Mouse (Mus musculus) embryonic stem cell, embryonic (primary cell): ENCODE measurements around the gene Snd1.

Source experiments
- CTCF ChIA-PET, 4 experiments: fragments of 300-600 bp in 2 of 4; fragments of 350-600 bp in 2 of 4; sonication (Branson Sonifier 250); formaldehyde crosslinking; loops; one replicate each; lab custom pipeline; 2022; ENCODE audit warnings: inconsistent platforms in 2 of 4; lab: Charles Lee
- POLR2A ChIA-PET, 4 experiments: fragments of 300-600 bp in 2 of 4; fragments of 350-600 bp in 2 of 4; sonication (Branson Sonifier 250); formaldehyde crosslinking; loops; one replicate each; lab custom pipeline; 2022; ENCODE audit warnings: antibody characterized with exemption in 4 of 4, inconsistent platforms in 1 of 4; lab: Charles Lee

Gene Snd1

DNA sequence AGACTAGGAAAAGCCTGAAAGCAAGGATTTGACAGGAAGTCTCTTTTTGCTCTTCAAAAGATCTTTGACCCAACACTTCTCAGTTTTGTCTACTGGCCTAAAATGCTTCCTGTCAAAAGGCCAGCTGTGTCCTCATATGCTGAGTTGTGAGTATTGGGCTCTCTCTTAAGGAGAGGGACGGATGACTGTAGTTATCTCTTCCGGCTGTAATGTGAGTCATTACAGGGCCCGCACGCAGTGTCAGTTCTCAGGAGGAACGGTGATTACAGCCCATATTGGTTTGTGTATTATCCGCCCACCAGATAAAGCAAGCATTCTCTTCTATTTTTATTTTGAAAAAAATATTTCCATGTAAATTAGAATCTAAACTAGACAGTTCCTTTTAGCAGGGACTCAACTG, 147.6 kb downstream of the Snd1 start:
- ChIA-PET POLR2A (interaction anchor here in 1 of 4 experiments (1.0 to 2.2 kb wide), 5 partner anchors 8 to 26 kb away, joined by 3 to 7 read pairs (median 4); no protein-coding TSS in a partner anchor), CTCF (no interaction called here)

- ChIA-PET POLR2A (interaction anchor here in 1 of 4 experiments (1.1 to 2.6 kb wide), 4 partner anchors 13 to 26 kb away, joined by 4 to 7 read pairs (median 6); no protein-coding TSS in a partner anchor), CTCF (no interaction called here)
Observed at GRCm38 (mm10) chr6:28622963-28623362, 148.0 kb downstream of the Snd1 start.

DNA sequence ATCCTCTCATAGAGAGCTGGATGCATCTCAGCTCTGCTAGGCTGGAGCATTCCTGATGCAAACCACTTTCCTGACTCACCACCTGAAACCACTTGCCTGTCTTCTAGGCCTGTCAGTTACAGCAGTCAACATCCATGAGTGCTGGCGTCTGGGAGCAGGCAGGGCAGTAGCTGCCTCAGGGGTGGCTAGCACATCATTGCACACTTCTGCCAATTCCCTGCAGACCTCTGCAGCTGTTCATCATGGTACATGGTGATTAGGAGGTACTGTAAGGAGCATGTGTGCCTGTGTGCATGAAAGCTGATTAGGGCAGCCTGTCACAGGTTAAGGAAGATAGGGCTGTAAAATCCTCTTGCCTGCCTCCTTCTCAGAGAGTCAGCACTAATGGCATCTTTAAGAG, 153.5 kb downstream of the Snd1 start:
- POLR2A ChIA-PET: interaction anchor here in 1 of 4 experiments (1.9 to 2.1 kb wide), 2 partner anchors 12 to 30 kb away, joined by 4 to 5 read pairs; no protein-coding TSS in a partner anchor
- CTCF ChIA-PET: no interaction called here

DNA sequence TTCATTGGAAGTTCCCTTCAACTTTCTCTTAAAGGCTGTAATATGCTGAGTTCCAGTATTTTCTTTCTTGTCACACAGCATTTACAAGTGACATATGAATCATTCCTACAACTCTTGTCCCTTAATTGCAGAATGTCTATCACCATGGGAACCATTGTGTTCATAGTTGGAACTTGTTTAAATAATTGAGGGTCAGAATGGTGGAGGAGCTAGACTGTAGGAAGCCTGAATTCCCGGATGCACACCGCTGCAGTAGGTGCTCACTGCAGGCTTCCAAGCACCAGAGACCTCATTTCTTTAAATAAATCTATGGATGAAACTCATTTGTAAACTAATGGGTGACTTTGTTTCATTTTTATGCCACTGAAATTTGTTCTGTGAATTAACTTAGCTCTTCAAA, 154.9 kb downstream of the Snd1 start:
- POLR2A ChIA-PET: interaction anchor here in 2 of 4 experiments (0.9 to 2.6 kb wide), 7 partner anchors 8 to 117 kb away, joined by 3 to 8 read pairs (median 4); no protein-coding TSS in a partner anchor
- CTCF ChIA-PET: no interaction called here

GRCm38 (mm10) chr6:28630926-28631325, 156.0 kb downstream of the Snd1 start:
- ChIA-PET CTCF (no interaction called here), POLR2A (interaction anchor here in 2 of 4 experiments (0.9 to 2.6 kb wide), 4 partner anchors 9 to 80 kb away, joined by 3 to 8 read pairs (median 4); no protein-coding TSS in a partner anchor)

- POLR2A ChIA-PET: interaction anchor here in 1 of 4 experiments (1.0 to 1.7 kb wide), 4 partner anchors 9 to 59 kb away, joined by 3 to 6 read pairs (median 4); no protein-coding TSS in a partner anchor
- CTCF ChIA-PET: no interaction called here
Observed at GRCm38 (mm10) chr6:28633120-28633519, 158.2 kb downstream of the Snd1 start.

GRCm38 (mm10) chr6:28633656-28634055, 158.7 kb downstream of the Snd1 start:
- CTCF ChIA-PET: interaction anchor here in 1 of 4 experiments (0.6 kb wide), 1 partner anchor 162 kb away, joined by 3 read pairs; no protein-coding TSS in a partner anchor
- POLR2A ChIA-PET: interaction anchor here in 1 of 4 experiments (0.6 to 1.7 kb wide), 6 partner anchors 9 to 253 kb away, joined by 3 to 6 read pairs (median 3); no protein-coding TSS in a partner anchor

DNA sequence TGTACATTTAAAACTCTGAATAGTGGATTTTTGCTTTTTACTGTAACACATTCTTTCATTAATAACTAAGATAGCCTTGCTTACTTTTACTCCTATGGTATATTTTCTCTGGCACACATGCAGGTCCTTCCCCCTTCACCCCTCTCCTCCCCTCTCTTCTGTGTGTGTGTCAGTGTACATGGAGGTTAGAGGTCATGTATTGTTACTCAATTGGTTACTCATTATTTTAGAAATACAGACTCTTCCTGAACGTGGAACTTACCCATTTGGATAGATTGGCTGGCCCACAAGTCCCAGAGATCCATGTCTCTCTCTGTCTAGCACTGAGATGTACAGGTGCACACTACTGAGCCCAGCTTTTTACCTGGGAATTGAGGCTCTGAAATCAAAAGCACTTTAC, 160.2 kb downstream of the Snd1 start:
- POLR2A ChIA-PET: interaction anchor here in 1 of 4 experiments (0.8 to 1.0 kb wide), 2 partner anchors 13 to 37 kb away, joined by 3 to 4 read pairs; no protein-coding TSS in a partner anchor
- CTCF ChIA-PET: no interaction called here

DNA sequence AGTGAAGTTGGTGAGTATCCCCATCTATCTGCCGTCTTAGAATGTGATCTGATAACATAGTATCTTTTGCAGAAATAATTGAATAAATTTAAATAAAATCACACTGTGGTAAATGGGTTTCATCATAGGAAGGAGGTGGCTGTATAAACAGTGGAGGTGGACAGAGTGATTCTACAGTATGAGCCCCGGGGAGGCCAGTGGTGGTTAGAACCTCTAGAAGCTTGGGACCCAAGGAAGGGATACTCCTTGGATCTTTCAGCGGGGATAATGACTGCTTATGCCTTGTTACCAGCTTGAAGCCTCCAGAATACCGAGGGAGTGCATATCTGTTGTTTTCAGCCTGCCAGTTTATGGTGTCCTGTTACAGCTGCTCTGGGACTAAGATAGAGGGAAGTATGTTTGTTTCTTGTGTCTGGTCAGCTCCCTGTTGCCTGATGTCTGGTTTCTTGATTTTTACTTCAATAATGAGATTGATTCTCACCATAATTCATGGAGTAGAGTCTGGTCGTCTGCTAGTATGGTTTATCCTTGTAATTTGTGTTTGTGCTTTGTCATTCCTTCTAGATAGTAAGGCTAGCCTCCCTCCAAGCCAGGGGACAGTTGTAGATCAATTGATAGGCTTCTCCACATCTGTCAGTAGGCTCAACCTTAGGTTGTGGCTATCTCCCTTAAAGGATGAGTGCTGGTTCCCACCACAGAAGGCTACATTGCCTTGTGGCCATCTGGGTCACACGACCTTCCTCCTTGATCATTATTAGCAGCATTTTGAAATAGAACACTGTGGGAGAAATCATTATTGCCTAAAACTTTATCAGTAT, 160.8 kb downstream of the Snd1 start:
- ChIA-PET CTCF (no interaction called here), POLR2A (interaction anchor here in 1 of 4 experiments (0.8 to 1.5 kb wide), 3 partner anchors 12 to 38 kb away, joined by 3 to 5 read pairs (median 4); no protein-coding TSS in a partner anchor)

GRCm38 (mm10) chr6:28640088-28640487, 165.1 kb downstream of the Snd1 start:
- CTCF ChIA-PET: interaction anchor here in 1 of 4 experiments (0.6 kb wide), 1 partner anchor 683 kb away, joined by 3 read pairs; no protein-coding TSS in a partner anchor
- POLR2A ChIA-PET: interaction anchor here in 2 of 4 experiments (0.9 to 2.0 kb wide), 5 partner anchors 8 to 102 kb away, joined by 3 to 6 read pairs (median 3); no protein-coding TSS in a partner anchor

DNA sequence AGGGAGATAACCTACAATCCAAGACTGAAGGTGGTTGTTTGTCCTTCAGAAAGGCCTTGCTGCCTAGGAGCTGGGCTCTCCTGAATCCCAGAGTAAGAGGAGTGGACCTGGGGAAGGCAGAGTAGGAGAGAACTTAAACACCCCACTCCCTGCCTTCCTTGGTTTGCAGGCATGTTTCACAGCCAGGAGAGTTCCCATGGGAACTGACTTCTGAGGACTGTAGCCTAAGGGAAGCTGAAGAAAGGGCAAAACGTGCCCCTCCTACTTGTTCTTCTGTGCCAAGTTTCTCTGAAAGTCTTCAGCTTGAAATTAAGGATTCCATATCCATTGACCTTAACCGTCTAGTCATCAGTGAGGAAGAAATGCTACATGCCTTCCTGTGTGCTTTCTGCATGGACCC, 168.0 kb downstream of the Snd1 start:
- POLR2A ChIA-PET: interaction anchor here in 2 of 4 experiments (0.8 to 2.6 kb wide), 7 partner anchors 9 to 27 kb away, joined by 3 to 14 read pairs (median 5); no protein-coding TSS in a partner anchor
- CTCF ChIA-PET: no interaction called here

- POLR2A ChIA-PET: interaction anchor here in 1 of 4 experiments (1.1 kb wide), 1 partner anchor 17 kb away, joined by 3 read pairs; no protein-coding TSS in a partner anchor
- CTCF ChIA-PET: no interaction called here
Observed at GRCm38 (mm10) chr6:28645231-28645630, 170.3 kb downstream of the Snd1 start.

DNA sequence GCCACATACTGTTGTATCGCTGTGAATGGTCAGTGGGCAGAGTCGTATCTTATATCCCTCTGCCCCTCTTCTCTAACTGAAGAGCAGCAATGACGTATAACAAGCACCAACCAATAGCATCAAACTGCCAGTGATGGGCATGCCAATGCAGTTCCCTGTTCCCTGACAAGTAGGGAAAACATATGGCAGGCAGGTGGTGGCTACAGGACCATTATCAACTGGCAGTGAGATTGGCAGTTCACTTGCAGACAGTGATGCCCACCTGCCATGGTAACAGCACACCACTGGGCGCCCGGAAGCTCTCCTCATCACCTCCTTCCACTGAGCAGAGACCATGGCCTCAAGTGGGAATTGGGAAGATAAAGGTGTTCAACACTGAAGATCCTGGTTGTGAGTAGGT, 181.6 kb downstream of the Snd1 start:
- POLR2A ChIA-PET: interaction anchor here in 1 of 4 experiments (0.7 kb wide), 1 partner anchor 53 kb away, joined by 3 read pairs; no protein-coding TSS in a partner anchor

DNA sequence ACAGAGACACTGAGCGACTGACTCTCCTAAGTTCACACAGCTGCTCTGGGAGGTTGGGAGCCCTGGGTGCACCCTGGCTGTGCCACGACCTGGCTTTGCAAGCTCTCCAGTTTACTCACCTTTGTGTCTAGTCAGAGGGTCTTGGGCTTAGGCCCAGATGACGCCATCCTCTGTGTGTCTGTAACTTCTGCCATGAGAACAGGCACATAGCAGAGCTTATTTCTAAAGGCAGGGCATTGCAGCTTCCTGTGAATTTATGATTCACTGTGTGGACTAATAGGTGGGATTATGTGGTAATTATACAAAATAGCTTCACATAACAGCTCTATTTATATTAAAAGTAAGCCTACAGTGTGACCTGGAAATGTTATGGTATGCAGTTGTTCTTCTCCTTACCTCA, 188.1 kb downstream of the Snd1 start:
- POLR2A ChIA-PET: interaction anchor here in 1 of 4 experiments (0.5 to 1.3 kb wide), 3 partner anchors 18 to 57 kb away, joined by 3 to 4 read pairs (median 3); no protein-coding TSS in a partner anchor

More for the DNA sequence above, 181.6 kb downstream of the Snd1 start:
- CTCF ChIA-PET: no interaction called here

GRCm38 (mm10) chr6:28663670-28664069, 188.7 kb downstream of the Snd1 start:
- ChIA-PET POLR2A (no interaction called here), CTCF (no interaction called here)

More for the DNA sequence above, 188.1 kb downstream of the Snd1 start:
- CTCF ChIA-PET: no interaction called here

GRCm38 (mm10) chr6:28664716-28665115, 189.8 kb downstream of the Snd1 start:
- ChIA-PET CTCF (no interaction called here), POLR2A (interaction anchor here in 1 of 4 experiments (1.7 kb wide), 1 partner anchor 13 kb away, joined by 3 read pairs; no protein-coding TSS in a partner anchor)

DNA sequence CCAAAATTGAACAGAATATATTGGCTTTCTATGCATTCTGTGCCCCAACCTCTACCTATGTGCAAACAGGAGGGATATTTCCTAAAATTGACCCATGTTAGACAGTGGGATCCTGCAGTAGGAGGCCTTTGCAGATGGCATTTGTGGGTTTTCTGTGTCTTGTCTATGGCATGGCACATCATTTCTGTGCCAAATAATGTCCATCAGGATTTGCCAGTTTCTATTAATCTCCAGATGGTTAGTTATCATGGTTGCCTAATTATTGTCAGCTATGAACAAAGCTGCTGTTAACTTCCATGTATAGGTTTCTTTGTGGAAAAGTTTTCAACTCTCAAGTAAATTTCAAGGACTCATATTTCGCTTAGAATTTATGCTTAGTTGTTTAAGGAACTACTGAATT, 192.6 kb downstream of the Snd1 start:
- POLR2A ChIA-PET: no interaction called here
- CTCF ChIA-PET: no interaction called here

DNA sequence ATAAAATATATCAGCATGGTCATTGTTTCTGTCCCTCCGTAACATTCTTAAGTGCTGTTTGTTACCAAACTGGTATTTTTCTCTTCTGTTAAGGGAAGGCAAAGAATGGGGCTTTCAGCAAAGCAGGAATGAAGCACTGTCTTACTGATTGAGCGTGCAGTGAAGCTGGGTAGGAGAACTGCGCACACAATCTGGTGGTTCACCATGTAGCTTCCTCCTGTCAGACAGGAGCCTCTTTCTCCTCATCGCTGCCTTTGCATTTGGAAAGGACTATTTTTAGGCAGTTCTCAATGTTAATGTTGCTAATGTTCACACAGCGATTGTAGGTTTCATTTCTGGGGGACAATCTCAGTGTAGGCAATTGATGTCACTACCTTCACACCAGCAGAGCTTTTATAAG, 194.3 kb downstream of the Snd1 start:
- POLR2A ChIA-PET: interaction anchor here in 2 of 4 experiments (1.0 to 1.5 kb wide), 3 partner anchors 8 to 189 kb away, joined by 3 to 5 read pairs (median 4); no protein-coding TSS in a partner anchor
- CTCF ChIA-PET: interaction anchor here in 2 of 4 experiments (0.5 to 0.8 kb wide), 2 partner anchors 31 to 245 kb away, joined by 3 to 5 read pairs; no protein-coding TSS in a partner anchor

DNA sequence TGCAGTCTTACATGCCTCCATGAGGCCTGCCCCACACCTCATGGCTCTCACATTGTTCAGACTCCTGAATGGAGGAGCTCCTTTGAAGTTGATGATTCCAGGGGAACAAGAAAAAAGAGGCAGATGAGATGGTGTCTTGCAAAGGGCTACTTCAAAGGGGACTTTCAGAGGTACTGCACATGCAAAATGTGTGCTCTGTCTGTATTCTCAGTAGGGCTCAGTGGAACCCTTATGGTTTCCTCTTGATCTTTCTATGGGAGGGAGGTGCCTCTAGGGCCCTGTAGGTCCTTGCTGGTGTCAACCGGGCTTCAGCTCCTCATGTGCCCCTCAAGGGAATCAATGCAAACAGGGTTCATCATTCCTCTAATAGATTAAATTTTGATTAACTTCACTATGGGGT, 197.4 kb downstream of the Snd1 start:
- CTCF ChIA-PET: no interaction called here
- POLR2A ChIA-PET: interaction anchor here in 3 of 4 experiments (0.6 to 1.8 kb wide), 7 partner anchors 16 to 192 kb away, joined by 3 to 6 read pairs (median 3); no protein-coding TSS in a partner anchor
